16 mouse cellular contexts compared by ENCODE assay signal in genomic region chr7:106237192-106237465, GRCm38 (mm10). TPM values are rescaled to one million over a fixed set of nuclear protein-coding genes. Genes with fewer than 3 reads are reported as not detected.
DNase-seq lines count a peak whose midpoint lies in the region; ATAC-seq and TF ChIP-seq lines count a peak whose summit lies in the region.
"Had no signal": no experiment of that assay in that cellular context is flagged by ENCODE, and none has a peak within 500 bp of the region (broad histone marks: within the 10 kb centered on the region; RNA-seq: fewer than 3 reads in every experiment).

No protein-coding gene starts in this region.

- no peak overlapping the region for H3K9ac ChIP-seq in heart, embryonic 15.5 days
- no peak overlapping the region for H3K9ac ChIP-seq in forebrain, embryonic 12.5 days
- no peak overlapping the region for H3K9ac ChIP-seq in midbrain, embryonic 11.5 days (ENCODE audit: low read length)
- H3K9ac ChIP-seq: forebrain, postnatal 0 days; hindbrain, embryonic 14.5 days; limb, embryonic 13.5 days; liver, embryonic 14.5 days had no signal

- H3K36me3 ChIP-seq in heart, embryonic 15.5 days: no peaks in the 10 kb centered on the region
- no peaks in the 10 kb centered on the region for H3K36me3 ChIP-seq in spleen, adult 2 months (ENCODE audit: control insufficient read depth, insufficient read depth, low read length)
- no peaks in the 10 kb centered on the region for H3K36me3 ChIP-seq in forebrain, embryonic 12.5 days (replicated peaks)
- H3K36me3 ChIP-seq in midbrain, embryonic 11.5 days (ENCODE audit: control insufficient read depth, insufficient read depth, low read length): no peaks in the 10 kb centered on the region
- H3K36me3 ChIP-seq: limb, embryonic 13.5 days had no signal

- H3K4me2 ChIP-seq in heart, embryonic 15.5 days: no peak overlapping the region
- no peak overlapping the region for H3K4me2 ChIP-seq in forebrain, embryonic 12.5 days
- no peak overlapping the region for H3K4me2 ChIP-seq in midbrain, embryonic 11.5 days
- H3K4me2 ChIP-seq: hindbrain, embryonic 14.5 days; limb, embryonic 13.5 days had no signal

- no peak for TF ChIP-seq POLR2A in spleen, adult 2 months (IDR thresholded peaks at IDR 0.05; ENCODE audit: low read depth, low read length)

- DNase-seq in heart, postnatal 36 days: no peak
- no peak for DNase-seq in spleen, adult 2 months (ENCODE audit: low read depth in 1 of 2, low spot score in 2 of 2)
- DNase-seq in spleen, adult 12 weeks (ENCODE audit: low spot score): no peak
- DNase-seq in midbrain, embryonic 11.5 days (ENCODE audit: low spot score, missing footprints): no peak
- DNase-seq: adrenal gland, postnatal 14 days; cerebellum, adult 11-12 months; cerebellum, postnatal 14 days; forebrain, postnatal 0 days; midbrain, embryonic 14.5 days; thymus, postnatal 36 days had no signal

- 0 out of 2 replicates have a peak, but pooled peaks cover 3% of the 10 kb centered on the region for H3K9me3 ChIP-seq in heart, embryonic 15.5 days (replicated peaks)
- H3K9me3 ChIP-seq in forebrain, embryonic 12.5 days: peaks cover 4% of the 10 kb centered on the region; the same call in 1 of the 2 replicates
- H3K9me3 ChIP-seq in midbrain, embryonic 11.5 days (ENCODE audit: control insufficient read depth, low read length): peaks cover 3% of the 10 kb centered on the region; the same call in 1 of the 2 replicates

- no peak for ATAC-seq in heart, embryonic 15.5 days (replicated peaks; ENCODE audit: insufficient number of reproducible peaks, insufficient read depth, low FRiP score, low read depth)
- ATAC-seq in monocyte, adult 5-6 weeks (replicated peaks; ENCODE audit: insufficient number of reproducible peaks, low FRiP score, low TSS enrichment, poor library complexity, severe bottlenecking): peak; percentile 14; the same call in 1 of the 2 replicates
- ATAC-seq in forebrain, embryonic 12.5 days (ENCODE audit: low FRiP score): no peak
- ATAC-seq in midbrain, embryonic 11.5 days (ENCODE audit: low FRiP score): no peak
- ATAC-seq: forebrain, postnatal 0 days had no signal

- peak overlapping the region; percentile 20; the same call in 1 of the 2 replicates for H3K27ac ChIP-seq in heart, embryonic 15.5 days
- H3K27ac ChIP-seq in spleen, adult 2 months (ENCODE audit: insufficient read depth, low read length): peak overlapping the region; percentile 89
- no peak overlapping the region for H3K27ac ChIP-seq in forebrain, embryonic 12.5 days
- no peak overlapping the region for H3K27ac ChIP-seq in midbrain, embryonic 11.5 days (ENCODE audit: low read depth, low read length)
- H3K27ac ChIP-seq: hindbrain, embryonic 14.5 days; limb, embryonic 13.5 days; liver, embryonic 14.5 days had no signal

- no peak overlapping the region for H3K4me3 ChIP-seq in heart, embryonic 15.5 days
- no peak overlapping the region for H3K4me3 ChIP-seq in spleen, adult 2 months (ENCODE audit: extremely low read depth, insufficient read depth, insufficient read length)
- H3K4me3 ChIP-seq in forebrain, embryonic 12.5 days (replicated peaks): no peak overlapping the region
- no peak overlapping the region for H3K4me3 ChIP-seq in midbrain, embryonic 11.5 days (ENCODE audit: low read depth, low read length)
- H3K4me3 ChIP-seq: limb, embryonic 13.5 days had no signal

- intact Hi-C loops in heart, postnatal 36 days (cut with DNase I): loop anchor here (10.0 kb wide), 1 partner anchor 278 kb away; no protein-coding TSS in a partner anchor

- TF ChIP-seq CTCF in spleen, adult 2 months (IDR thresholded peaks at IDR 0.05; ENCODE audit: extremely low read depth, insufficient read depth, insufficient read length, insufficient replicate concordance): no peak

- H3K27me3 ChIP-seq in heart, embryonic 15.5 days: no peaks in the 10 kb centered on the region
- H3K27me3 ChIP-seq in spleen, adult 2 months (ENCODE audit: control insufficient read depth, insufficient read depth, low read length): no peaks in the 10 kb centered on the region
- no peaks in the 10 kb centered on the region for H3K27me3 ChIP-seq in forebrain, embryonic 12.5 days
- no peaks in the 10 kb centered on the region for H3K27me3 ChIP-seq in midbrain, embryonic 11.5 days (ENCODE audit: control insufficient read depth, insufficient read depth, low read length)
- H3K27me3 ChIP-seq: limb, embryonic 13.5 days had no signal

- no peaks in the 10 kb centered on the region for H3K4me1 ChIP-seq in heart, embryonic 15.5 days (replicated peaks)
- peaks cover 9% of the 10 kb centered on the region for H3K4me1 ChIP-seq in spleen, adult 2 months (ENCODE audit: control insufficient read depth, insufficient read depth, insufficient read length)
- no peaks in the 10 kb centered on the region for H3K4me1 ChIP-seq in forebrain, embryonic 12.5 days
- no peaks in the 10 kb centered on the region for H3K4me1 ChIP-seq in midbrain, embryonic 11.5 days (ENCODE audit: control insufficient read depth, insufficient read depth, low read length)
- H3K4me1 ChIP-seq: limb, embryonic 13.5 days had no signal

RNA-seq across cellular contexts. Expression of gene Gvin1, which starts 22.0 kb away (rescaled TPM):
- polyA plus RNA-seq in heart, embryonic 15.5 days (2015; fragmentation: Nextera tagmentation; extraction: Ambion mirVana): 0.83 and 0.84 TPM in 2 replicates
- total RNA-seq in heart, postnatal 36 days (2021): 10 to 100 TPM in 1 of 2 experiments, 1 to 10 TPM in 1; 7.2 to 14.9 TPM
- 2.0 and 2.2 TPM in 2 replicates for polyA plus RNA-seq in spleen, adult 2 months (2012; rRNA removed)
- 309 to 793 TPM (median 366 TPM) in 3 replicates for total RNA-seq in monocyte, adult 5-6 weeks (2017)
- polyA plus RNA-seq in forebrain, embryonic 12.5 days (2016; fragmentation: Nextera tagmentation; extraction: Ambion mirVana): 0.08 and 0.23 TPM in 2 replicates
- polyA plus RNA-seq in midbrain, embryonic 11.5 days (2014; fragmentation: Nextera tagmentation; extraction: Ambion mirVana): 0.04 TPM in 1 of 2 replicates, not detected in the other
- polyA plus RNA-seq: forebrain, postnatal 0 days had no signal

Comparison
In these comparisons a context has a peak if more than half of its experiments do, and no peak if none do; other contexts are left out.
1. H3K27ac ChIP-seq: peak in heart, embryonic 15.5 days (single experiment) and spleen, adult 2 months (single experiment); none in forebrain, embryonic 12.5 days (single experiment) and midbrain, embryonic 11.5 days (single experiment).